Mouse (Mus musculus) intestine, embryonic 16.5 days (tissue): ENCODE measurements around the gene Crocc2. TPM values are rescaled to one million over a fixed set of nuclear protein-coding genes. Genes with fewer than 3 reads are reported as not detected.

Experiments used
- ATAC-seq: fragments of 200-750 bp; cut with Nextera tagmentation; 2 replicates; pipeline ENCODE4 v1.8.0; 2017; ENCODE audit warnings: moderate TSS enrichment, moderate library complexity
- H3K27ac ChIP-seq: fragments of 300-500 bp; sonication (generic); 2 replicates; pipeline ENCODE4 v1.5.1; 2014; ENCODE audit warnings: mild to moderate bottlenecking, low read length
- H3K27me3 ChIP-seq: fragments of 300-500 bp; sonication (generic); replicated peaks from 2 replicates; pipeline ENCODE4 v1.6.1; 2014; ENCODE audit warnings: low read length, control low read depth, mixed read lengths; ENCODE audit not compliant: control insufficient read depth, insufficient read depth
- H3K36me3 ChIP-seq: fragments of 300-500 bp; sonication (generic); 2 replicates; pipeline ENCODE4 v1.6.1; 2014; ENCODE audit warnings: low read length, control low read depth; ENCODE audit not compliant: control insufficient read depth, insufficient read depth
- H3K4me1 ChIP-seq: fragments of 300-500 bp; sonication (generic); 2 replicates; pipeline ENCODE4 v1.6.1; 2014; ENCODE audit warnings: low read length, control low read depth, mixed read lengths; ENCODE audit not compliant: control insufficient read depth, insufficient read depth
- H3K4me2 ChIP-seq: fragments of 300-500 bp; sonication (generic); 2 replicates; pipeline ENCODE4 v1.6.1; 2014; ENCODE audit warnings: low read depth, low read length, control low read depth
- H3K4me3 ChIP-seq: fragments of 300-500 bp; sonication (generic); 2 replicates; pipeline ENCODE4 v1.5.1; 2014; ENCODE audit warnings: mild to moderate bottlenecking, low read length
- H3K9ac ChIP-seq: fragments of 300-500 bp; sonication (generic); 2 replicates; pipeline ENCODE4 v1.6.1; 2014; ENCODE audit warnings: low read depth, low read length
- H3K9me3 ChIP-seq: fragments of 300-500 bp; sonication (generic); 2 replicates; pipeline ENCODE4 v1.6.1; 2016; ENCODE audit warnings: low read length, control low read depth; ENCODE audit not compliant: control insufficient read depth
- WGBS: fragments of 180-500 bp; shearing (Covaris S2); extraction: QIAGEN DNeasy Blood & Tissue Kit; methylation state at CpG from one replicate; pipeline ENCODE4 v1.1.7; 2014; 5-methylcytosine and 5-hydroxymethylcytosine counted together
- polyA plus RNA-seq: library from polyadenylated mRNA; unstranded; fragments of >200 nt; fragmentation: Nextera tagmentation; extraction: Ambion mirVana; gene quantifications from 2 replicates; pipeline ENCODE4 v1.2.1, GENCODE M21; 2015

Gene Crocc2
- polyA plus RNA-seq, 1 experiment from 2014 or later, result 0.07 TPM

GRCm38 (mm10) chr1:93236545-93236924 is 68.0 kb downstream of the Crocc2 start:
- no peak overlapping the region for H3K27ac ChIP-seq

DNA sequence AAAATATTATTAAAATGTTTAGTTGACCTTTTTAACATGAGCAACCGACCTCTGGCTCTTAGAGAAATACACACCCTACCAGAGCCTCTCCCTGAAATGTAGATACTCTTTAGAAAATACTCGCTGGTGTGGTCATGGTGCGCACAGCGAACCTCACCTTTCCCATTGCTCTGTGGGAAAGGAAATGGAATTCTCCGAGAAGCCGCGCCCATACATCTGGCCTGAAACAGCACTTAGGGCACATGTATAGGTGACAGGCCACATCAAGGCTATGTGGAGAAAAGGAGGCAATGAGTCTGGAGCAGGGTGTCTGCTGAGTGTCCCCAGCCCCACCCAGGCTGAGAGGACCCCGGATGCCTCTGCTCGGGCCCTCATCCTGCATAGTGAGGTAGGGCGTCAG is 69.2 kb downstream of the Crocc2 start:
- Histone ChIP-seq H3K4me3 (no peak overlapping the region), H3K4me1 (peaks cover 12% of the 10 kb centered on the region), H3K9ac (no peak overlapping the region), H3K9me3 (no peaks in the 10 kb centered on the region), H3K4me2 (no peak overlapping the region), H3K36me3 (no peaks in the 10 kb centered on the region), H3K27ac (no peak overlapping the region), H3K27me3 (peaks cover 13% of the 10 kb centered on the region; the same call in 1 of the 2 replicates)
- WGBS, result 87% methylated on average over 10 of the region's 10 CpGs
- ATAC-seq, result no peak

More at GRCm38 (mm10) chr1:93236545-93236924, 68.0 kb downstream of the Crocc2 start:
- Histone ChIP-seq H3K9ac (peak overlapping the region; percentile 65), H3K36me3 (no peaks in the 10 kb centered on the region), H3K4me3 (peak overlapping the region; percentile 62), H3K9me3 (no peaks in the 10 kb centered on the region), H3K27me3 (peaks cover 13% of the 10 kb centered on the region; the same call in 1 of the 2 replicates), H3K4me1 (peaks cover 12% of the 10 kb centered on the region), H3K4me2 (peak overlapping the region; percentile 100)
- 26% methylated on average over 3 of the region's 3 CpGs for WGBS
- peak; percentile 10; the same call in 1 of the 2 replicates for ATAC-seq

GRCm38 (mm10) chr1:93238201-93238600 is 69.7 kb downstream of the Crocc2 start:
- 52% methylated on average over 4 of the region's 4 CpGs for WGBS
- H3K4me1 ChIP-seq, result peaks cover 12% of the 10 kb centered on the region

DNA sequence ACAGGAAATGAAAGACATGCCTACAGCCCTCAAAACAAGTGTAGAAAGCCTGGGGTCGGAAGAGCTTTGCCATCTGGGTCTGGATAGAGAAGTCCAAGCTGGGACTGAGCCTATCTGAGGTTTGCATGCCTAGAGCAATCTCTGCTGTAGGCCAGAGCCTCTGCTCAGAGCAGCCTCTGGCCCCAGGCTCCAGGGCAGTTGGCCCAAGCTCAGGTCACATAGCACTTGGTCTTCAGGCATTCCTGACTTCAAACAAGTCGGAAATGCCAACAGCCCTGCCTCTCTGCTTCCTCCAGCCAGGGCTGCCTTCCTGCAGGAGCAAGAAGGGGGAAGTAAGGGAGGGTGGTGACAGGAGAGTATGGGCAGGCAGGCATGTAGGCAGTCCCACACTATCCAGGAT is 77.4 kb downstream of the Crocc2 start:
- Histone ChIP-seq H3K4me1 (no peaks in the 10 kb centered on the region), H3K9me3 (no peaks in the 10 kb centered on the region), H3K4me2 (no peak overlapping the region), H3K27me3 (no peaks in the 10 kb centered on the region), H3K36me3 (no peaks in the 10 kb centered on the region), H3K27ac (no peak overlapping the region), H3K4me3 (no peak overlapping the region), H3K9ac (no peak overlapping the region)
- WGBS, result 52% methylated on average over 2 of the region's 2 CpGs
- no peak for ATAC-seq

More at GRCm38 (mm10) chr1:93238201-93238600, 69.7 kb downstream of the Crocc2 start:
- Histone ChIP-seq H3K4me3 (no peak overlapping the region), H3K27ac (no peak overlapping the region), H3K9me3 (no peaks in the 10 kb centered on the region), H3K36me3 (no peaks in the 10 kb centered on the region), H3K27me3 (peaks cover 13% of the 10 kb centered on the region; the same call in 1 of the 2 replicates), H3K9ac (no peak overlapping the region), H3K4me2 (no peak overlapping the region)
- no peak for ATAC-seq

- H3K9ac ChIP-seq, result no peak overlapping the region
These were observed 84.1 kb downstream of the Crocc2 start for GRCm38 (mm10) chr1:93252586-93252985.

GRCm38 (mm10) chr1:93255761-93256160 is 87.2 kb downstream of the Crocc2 start:
- Histone ChIP-seq H3K36me3 (no peaks in the 10 kb centered on the region), H3K27ac (no peak overlapping the region), H3K4me1 (no peaks in the 10 kb centered on the region), H3K4me2 (no peak overlapping the region), H3K27me3 (no peaks in the 10 kb centered on the region), H3K9ac (no peak overlapping the region), H3K9me3 (no peaks in the 10 kb centered on the region), H3K4me3 (no peak overlapping the region)
- WGBS, result 88% methylated on average over 7 of the region's 7 CpGs
- no peak for ATAC-seq

More at GRCm38 (mm10) chr1:93252586-93252985, 84.1 kb downstream of the Crocc2 start:
- no peak for ATAC-seq
- no peak overlapping the region for H3K4me3 ChIP-seq
- 41% methylated on average over 2 of the region's 2 CpGs for WGBS
- H3K36me3 ChIP-seq, result no peaks in the 10 kb centered on the region
- no peaks in the 10 kb centered on the region for H3K27me3 ChIP-seq
- H3K4me2 ChIP-seq, result no peak overlapping the region
- H3K4me1 ChIP-seq, result no peaks in the 10 kb centered on the region
- no peaks in the 10 kb centered on the region for H3K9me3 ChIP-seq
- no peak overlapping the region for H3K27ac ChIP-seq

GRCm38 (mm10) chr1:93257560-93257959 is 89.0 kb downstream of the Crocc2 start:
- Histone ChIP-seq H3K9me3 (no peaks in the 10 kb centered on the region), H3K4me3 (no peak overlapping the region), H3K27me3 (no peaks in the 10 kb centered on the region), H3K4me1 (no peaks in the 10 kb centered on the region), H3K36me3 (no peaks in the 10 kb centered on the region), H3K27ac (no peak overlapping the region), H3K4me2 (no peak overlapping the region), H3K9ac (no peak overlapping the region)
- ATAC-seq, result no peak
- WGBS, result 92% methylated on average over 1 of the region's 1 CpGs

GRCm38 (mm10) chr1:93267207-93267606 is 98.7 kb downstream of the Crocc2 start:
- 42% methylated on average over 3 of the region's 3 CpGs for WGBS
- H3K9ac ChIP-seq, result no peak overlapping the region
- H3K27ac ChIP-seq, result no peak overlapping the region
- no peak overlapping the region for H3K4me2 ChIP-seq
- no peak for ATAC-seq
- no peaks in the 10 kb centered on the region for H3K4me1 ChIP-seq
- no peaks in the 10 kb centered on the region for H3K9me3 ChIP-seq
- H3K36me3 ChIP-seq, result no peaks in the 10 kb centered on the region
- no peaks in the 10 kb centered on the region for H3K27me3 ChIP-seq
- no peak overlapping the region for H3K4me3 ChIP-seq

GRCm38 (mm10) chr1:93268246-93268645 is 99.7 kb downstream of the Crocc2 start:
- Histone ChIP-seq H3K27ac (no peak overlapping the region), H3K4me2 (no peak overlapping the region), H3K27me3 (no peaks in the 10 kb centered on the region), H3K4me3 (no peak overlapping the region), H3K36me3 (no peaks in the 10 kb centered on the region), H3K9me3 (no peaks in the 10 kb centered on the region), H3K9ac (no peak overlapping the region), H3K4me1 (no peaks in the 10 kb centered on the region)
- WGBS, result 90% methylated on average over 2 of the region's 2 CpGs
- ATAC-seq, result no peak
